Mouse (Mus musculus): ENCODE data around the gene Cfap61.

DNA sequence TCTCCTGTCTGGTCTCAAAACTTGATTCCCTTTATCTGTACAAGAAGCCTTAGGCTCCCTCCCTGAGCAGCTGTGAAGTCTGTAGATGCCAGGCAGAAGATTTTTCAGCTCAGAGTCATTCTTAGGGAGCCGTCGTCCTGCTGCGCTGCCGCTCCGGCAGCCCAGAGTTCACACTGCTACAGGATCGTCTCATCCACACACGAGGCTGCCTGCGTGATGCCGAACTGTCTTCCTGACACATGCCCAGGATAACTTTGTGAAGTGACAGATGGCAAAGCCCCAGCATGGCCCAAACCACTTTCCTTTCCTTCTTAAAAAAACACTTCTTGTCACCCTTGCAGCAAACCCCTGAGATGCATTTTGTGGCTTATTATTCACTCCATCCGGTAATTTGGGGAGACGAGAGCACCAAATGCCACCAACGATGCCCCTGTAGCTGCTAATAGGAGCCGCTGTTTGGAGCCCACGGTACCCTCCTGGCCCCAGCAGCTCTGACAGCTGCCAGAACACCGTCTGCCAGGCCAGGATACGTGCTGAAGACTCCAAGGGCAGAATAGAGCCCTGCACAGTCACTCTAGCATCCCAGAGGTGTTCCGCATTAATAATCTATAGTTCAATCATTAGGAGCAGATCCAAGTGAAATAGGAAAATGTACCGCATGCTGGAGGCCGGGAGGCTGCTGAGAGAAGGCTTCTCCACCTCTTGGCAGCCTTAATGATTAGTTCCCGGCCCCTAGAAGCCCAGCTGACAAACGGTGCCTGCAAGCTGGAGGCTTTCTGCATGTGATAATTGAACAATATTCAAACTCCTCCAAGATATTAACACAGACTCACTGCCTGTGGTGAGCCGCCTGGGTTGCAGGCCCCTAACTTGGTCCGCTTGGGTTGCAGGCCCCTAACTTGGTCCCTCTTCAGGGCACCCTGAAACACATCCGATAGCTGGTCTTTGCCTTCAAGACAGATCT, 249.5 kb downstream of the Cfap61 start:
- no peak for TF ChIP-seq CTCF (IDR thresholded peaks at IDR 0.05; ENCODE audit: low read depth)
- TF ChIP-seq EP300 (optimal IDR thresholded peaks at IDR 0.05), result no peak

Measured in stomach, postnatal 0 days (tissue).